Mouse (Mus musculus): Measurements from ENCODE around the gene Cd247. TPM values are rescaled to one million over a fixed set of nuclear protein-coding genes. Genes with fewer than 3 reads are reported as not detected.
"Not testable (repeated sequence)": the region's sequence is repeated elsewhere in the genome, so short reads cannot be mapped to it uniquely, and the experiment has no call there.

Cd247 gene
- polyA plus RNA-seq, 1 experiment = 0.05 TPM

DNA sequence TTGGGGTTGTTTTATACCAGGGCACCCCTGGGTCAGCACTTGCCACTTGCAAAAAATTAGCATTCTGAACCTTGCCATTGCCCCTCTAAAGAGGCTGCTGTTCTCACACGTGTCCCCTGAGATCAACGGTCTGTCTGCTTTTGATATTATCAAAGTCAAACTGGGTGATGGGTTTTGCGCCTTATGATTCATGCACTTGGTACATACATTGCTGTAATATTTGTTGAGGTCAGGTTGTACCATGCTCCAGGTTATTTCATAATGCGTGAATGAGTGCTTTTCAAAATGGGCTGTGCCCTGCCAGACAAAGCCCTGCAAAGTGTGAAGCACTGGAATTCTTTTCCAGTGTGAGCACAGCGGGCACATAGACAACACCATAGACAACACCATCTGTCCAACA is 36.6 kb upstream of the Cd247 start:
- peaks cover 12% of the 10 kb centered on the region for H3K27me3 ChIP-seq (ENCODE audit: control insufficient read depth, insufficient read depth, insufficient read length)
- H3ac ChIP-seq (ENCODE audit: control insufficient read depth, insufficient read length, low read depth) = no peak overlapping the region
- no peaks in the 10 kb centered on the region for H3K79me3 ChIP-seq (ENCODE audit: low read depth)
- no peak for TF ChIP-seq MYOG (IDR thresholded peaks at IDR 0.05; ENCODE audit: control insufficient read depth, extremely low read depth, insufficient read length)
- no peak for TF ChIP-seq MAX (IDR thresholded peaks at IDR 0.05)
- TF ChIP-seq MYOD1 (IDR thresholded peaks at IDR 0.05; ENCODE audit: control insufficient read depth, insufficient read length, low read depth) = no peak
- TF ChIP-seq FOSL1 (IDR thresholded peaks at IDR 0.05; ENCODE audit: insufficient read depth, low read length, poor library complexity, severe bottlenecking) = no peak
- no peak for TF ChIP-seq CEBPB (IDR thresholded peaks at IDR 0.05; ENCODE audit: low read depth)
- no peak for TF ChIP-seq CTCF (IDR thresholded peaks at IDR 0.05; ENCODE audit: control insufficient read depth, insufficient read depth, insufficient read length)
- TF ChIP-seq USF1 (IDR thresholded peaks at IDR 0.05; ENCODE audit: low read depth) = no peak
- H3K4me3 ChIP-seq (ENCODE audit: insufficient read depth, poor library complexity, severe bottlenecking) = no peak overlapping the region
- H3K79me2 ChIP-seq (ENCODE audit: control insufficient read depth, insufficient read depth) = no peaks in the 10 kb centered on the region
- no peaks in the 10 kb centered on the region for H3K36me3 ChIP-seq (ENCODE audit: control insufficient read depth, insufficient read depth)

DNA sequence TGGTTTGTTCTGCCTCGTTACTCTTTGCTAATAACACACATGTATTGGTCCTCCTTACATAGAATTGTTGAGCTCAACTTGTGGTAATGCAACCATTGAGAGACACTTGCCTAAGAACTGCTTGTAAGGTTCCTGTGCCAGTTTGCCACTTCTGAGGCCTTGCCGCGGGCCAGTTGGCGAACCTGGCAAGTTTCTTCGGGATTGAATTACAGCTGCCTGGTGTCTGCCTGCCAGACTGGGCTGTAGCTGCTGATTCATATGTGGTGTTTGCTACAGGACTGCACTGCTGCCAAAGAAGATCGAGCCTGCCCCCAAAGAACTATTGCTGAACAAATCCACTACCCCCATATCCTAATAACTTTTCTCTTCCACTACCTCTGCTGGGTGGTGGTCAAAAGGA is 34.3 kb upstream of the Cd247 start:
- peaks cover 5% of the 10 kb centered on the region for H3K27me3 ChIP-seq (ENCODE audit: control insufficient read depth, insufficient read depth, insufficient read length)
- H3K79me2 ChIP-seq (ENCODE audit: control insufficient read depth, insufficient read depth) = no peaks in the 10 kb centered on the region
- H3K4me3 ChIP-seq (ENCODE audit: insufficient read depth, poor library complexity, severe bottlenecking) = no peak overlapping the region
- no peak overlapping the region for H3ac ChIP-seq (ENCODE audit: control insufficient read depth, insufficient read length, low read depth)
- no peaks in the 10 kb centered on the region for H3K79me3 ChIP-seq (ENCODE audit: low read depth)
- H3K36me3 ChIP-seq (ENCODE audit: control insufficient read depth, insufficient read depth) = no peaks in the 10 kb centered on the region
- no peak for TF ChIP-seq MAX (IDR thresholded peaks at IDR 0.05)
- TF ChIP-seq CEBPB (IDR thresholded peaks at IDR 0.05; ENCODE audit: low read depth) = no peak
- TF ChIP-seq CTCF (IDR thresholded peaks at IDR 0.05; ENCODE audit: control insufficient read depth, insufficient read depth, insufficient read length) = no peak
- TF ChIP-seq MYOD1 (IDR thresholded peaks at IDR 0.05; ENCODE audit: control insufficient read depth, insufficient read length, low read depth) = no peak
- TF ChIP-seq FOSL1 (IDR thresholded peaks at IDR 0.05; ENCODE audit: insufficient read depth, low read length, poor library complexity, severe bottlenecking) = no peak
- TF ChIP-seq MYOG (IDR thresholded peaks at IDR 0.05; ENCODE audit: control insufficient read depth, extremely low read depth, insufficient read length) = no peak
- no peak for TF ChIP-seq USF1 (IDR thresholded peaks at IDR 0.05; ENCODE audit: low read depth)

DNA sequence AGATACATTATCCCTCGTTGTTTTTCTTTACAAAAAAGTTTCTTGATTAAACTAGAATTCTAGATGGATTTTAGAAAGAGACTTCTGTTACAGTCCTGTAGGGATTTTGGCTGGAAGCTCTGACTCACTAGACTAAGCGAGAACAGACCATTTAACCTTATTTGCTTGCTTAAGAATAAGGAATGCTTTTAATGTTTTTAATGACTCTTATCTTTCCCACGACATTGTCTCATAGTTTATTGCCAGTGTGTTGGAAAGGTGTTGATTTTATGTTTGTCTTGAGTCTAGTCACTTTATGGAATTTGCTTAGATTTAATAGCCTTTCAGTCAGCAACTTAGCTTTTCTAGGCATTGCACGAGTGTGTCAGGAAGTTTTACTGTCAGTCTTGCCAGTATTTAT is 33.3 kb upstream of the Cd247 start:
- Histone ChIP-seq H3K79me3 (ENCODE audit: low read depth) (no peaks in the 10 kb centered on the region), H3K27me3 (ENCODE audit: control insufficient read depth, insufficient read depth, insufficient read length) (no peaks in the 10 kb centered on the region), H3K36me3 (ENCODE audit: control insufficient read depth, insufficient read depth) (no peaks in the 10 kb centered on the region), H3K79me2 (ENCODE audit: control insufficient read depth, insufficient read depth) (no peaks in the 10 kb centered on the region), H3ac (ENCODE audit: control insufficient read depth, insufficient read length, low read depth) (no peak overlapping the region), H3K4me3 (ENCODE audit: insufficient read depth, poor library complexity, severe bottlenecking) (no peak overlapping the region)
- TF ChIP-seq USF1 (IDR thresholded peaks at IDR 0.05; ENCODE audit: low read depth) = no peak
- TF ChIP-seq MAX (IDR thresholded peaks at IDR 0.05) = no peak
- TF ChIP-seq MYOD1 (IDR thresholded peaks at IDR 0.05; ENCODE audit: control insufficient read depth, insufficient read length, low read depth) = no peak
- no peak for TF ChIP-seq CTCF (IDR thresholded peaks at IDR 0.05; ENCODE audit: control insufficient read depth, insufficient read depth, insufficient read length)
- no peak for TF ChIP-seq FOSL1 (IDR thresholded peaks at IDR 0.05; ENCODE audit: insufficient read depth, low read length, poor library complexity, severe bottlenecking)
- no peak for TF ChIP-seq CEBPB (IDR thresholded peaks at IDR 0.05; ENCODE audit: low read depth)
- no peak for TF ChIP-seq MYOG (IDR thresholded peaks at IDR 0.05; ENCODE audit: control insufficient read depth, extremely low read depth, insufficient read length)

DNA sequence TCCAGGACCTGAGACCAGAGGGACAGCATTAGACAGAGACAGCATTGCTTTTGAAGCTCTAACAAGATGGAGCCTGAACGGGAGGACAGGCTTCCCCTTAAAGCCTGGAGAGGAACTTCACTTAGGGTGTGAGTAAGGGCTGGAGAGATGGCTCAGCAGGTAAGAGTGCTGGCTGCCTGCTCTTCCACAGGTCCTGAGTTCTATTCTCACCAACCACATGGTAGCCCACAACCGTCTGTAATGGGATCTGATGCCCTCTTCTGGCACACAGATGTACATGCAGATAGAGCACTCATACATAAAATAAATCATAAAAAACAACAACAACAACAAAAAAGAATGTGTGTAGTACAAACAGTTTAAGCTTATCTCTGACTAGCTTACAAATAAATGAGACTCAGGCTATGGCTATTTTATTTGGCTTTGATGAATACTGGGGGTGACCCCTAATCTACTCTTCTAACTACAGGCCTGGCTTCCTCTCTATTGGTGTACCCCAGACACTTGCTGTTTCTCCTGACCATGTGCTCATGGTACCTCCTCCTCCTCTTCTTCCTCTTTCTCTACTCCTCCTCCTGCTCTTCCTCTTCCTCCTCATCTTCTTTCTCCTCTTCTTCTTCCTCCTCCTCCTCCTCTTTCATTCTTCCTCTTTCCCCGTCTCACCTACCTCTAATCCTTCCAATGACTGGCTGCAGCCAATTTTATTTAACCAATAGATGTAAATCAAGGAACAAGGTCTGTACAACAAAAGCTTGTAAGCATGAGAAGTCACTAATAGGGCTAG is 26.8 kb upstream of the Cd247 start:
- no peaks in the 10 kb centered on the region for H3K79me3 ChIP-seq (ENCODE audit: low read depth)
- H3K79me2 ChIP-seq (ENCODE audit: control insufficient read depth, insufficient read depth) = no peaks in the 10 kb centered on the region
- H3K4me3 ChIP-seq (ENCODE audit: insufficient read depth, poor library complexity, severe bottlenecking) = no peak overlapping the region
- no peaks in the 10 kb centered on the region for H3K36me3 ChIP-seq (ENCODE audit: control insufficient read depth, insufficient read depth)
- TF ChIP-seq FOSL1 (IDR thresholded peaks at IDR 0.05; ENCODE audit: insufficient read depth, low read length, poor library complexity, severe bottlenecking) (no peak), CTCF (IDR thresholded peaks at IDR 0.05; ENCODE audit: control insufficient read depth, insufficient read depth, insufficient read length) (no peak), CEBPB (IDR thresholded peaks at IDR 0.05; ENCODE audit: low read depth) (no peak), MAX (IDR thresholded peaks at IDR 0.05) (no peak), MYOD1 (IDR thresholded peaks at IDR 0.05; ENCODE audit: control insufficient read depth, insufficient read length, low read depth) (no peak), USF1 (IDR thresholded peaks at IDR 0.05; ENCODE audit: low read depth) (no peak), MYOG (IDR thresholded peaks at IDR 0.05; ENCODE audit: control insufficient read depth, extremely low read depth, insufficient read length) (no peak)
- H3ac ChIP-seq (ENCODE audit: control insufficient read depth, insufficient read length, low read depth) = no peak overlapping the region
- no peaks in the 10 kb centered on the region for H3K27me3 ChIP-seq (ENCODE audit: control insufficient read depth, insufficient read depth, insufficient read length)

DNA sequence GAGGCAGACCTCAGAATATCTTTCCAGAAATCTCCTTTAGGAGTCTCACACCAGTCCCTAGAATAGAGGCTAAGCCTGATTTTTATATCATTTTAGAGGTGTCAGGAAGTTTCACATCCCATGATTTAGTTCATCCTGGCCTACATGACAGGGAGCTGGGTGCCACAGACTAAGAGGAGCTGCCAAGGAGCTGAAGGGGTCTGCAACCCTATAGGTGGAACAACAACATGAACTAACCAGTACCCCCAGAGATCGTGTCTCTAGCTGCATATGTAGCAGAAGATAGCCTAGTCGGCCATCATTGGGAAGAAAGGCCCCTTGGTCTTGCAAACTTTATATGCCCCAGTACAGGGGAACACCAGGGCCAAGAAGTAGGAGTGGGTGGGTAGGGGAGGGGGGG is 26.0 kb upstream of the Cd247 start:
- H3ac ChIP-seq (ENCODE audit: control insufficient read depth, insufficient read length, low read depth); H3K36me3 ChIP-seq (ENCODE audit: control insufficient read depth, insufficient read depth); H3K79me2 ChIP-seq (ENCODE audit: control insufficient read depth, insufficient read depth); H3K27me3 ChIP-seq (ENCODE audit: control insufficient read depth, insufficient read depth, insufficient read length); H3K4me3 ChIP-seq (ENCODE audit: insufficient read depth, poor library complexity, severe bottlenecking); H3K79me3 ChIP-seq (ENCODE audit: low read depth): not testable (repeated sequence)
